Mouse (Mus musculus) stomach, embryonic 15.5 days (tissue): ENCODE measurements around the gene St14. TPM values are rescaled to one million over a fixed set of nuclear protein-coding genes. Genes with fewer than 3 reads are reported as not detected.
"Not testable (repeated sequence)": the region's sequence is repeated elsewhere in the genome, so short reads cannot be mapped to it uniquely, and the experiment has no call there.

Experiments used
- ATAC-seq: fragments of 200-750 bp; cut with Nextera tagmentation; 2 replicates; pipeline ENCODE4 v1.8.0; 2017; ENCODE audit warnings: low read depth, moderate number of reproducible peaks, moderate TSS enrichment; ENCODE audit not compliant: insufficient read depth, low FRiP score
- H3K27ac ChIP-seq: fragments of 300-500 bp; sonication (generic); 2 replicates; pipeline ENCODE4 v1.5.1; 2015; ENCODE audit warnings: mild to moderate bottlenecking, inconsistent platforms
- H3K27me3 ChIP-seq: fragments of 300-500 bp; sonication (generic); replicated peaks from 2 replicates; pipeline ENCODE4 v1.6.1; 2015; ENCODE audit warnings: inconsistent platforms
- H3K36me3 ChIP-seq: fragments of 300-500 bp; sonication (generic); 2 replicates; pipeline ENCODE4 v1.6.1; 2015; ENCODE audit warnings: inconsistent platforms
- H3K4me1 ChIP-seq: fragments of 300-500 bp; sonication (generic); 2 replicates; pipeline ENCODE4 v1.6.1; 2015; ENCODE audit warnings: inconsistent platforms
- H3K4me2 ChIP-seq: fragments of 300-500 bp; sonication (generic); 2 replicates; pipeline ENCODE4 v1.6.1; 2015; ENCODE audit warnings: mild to moderate bottlenecking, inconsistent platforms
- H3K4me3 ChIP-seq: fragments of 300-500 bp; sonication (generic); replicated peaks from 2 replicates; pipeline ENCODE4 v1.5.1; 2015; ENCODE audit warnings: inconsistent platforms
- H3K9ac ChIP-seq: fragments of 300-500 bp; sonication (generic); 2 replicates; pipeline ENCODE4 v1.6.1; 2015; ENCODE audit warnings: inconsistent platforms
- H3K9me3 ChIP-seq: fragments of 300-500 bp; sonication (generic); 2 replicates; pipeline ENCODE4 v1.6.1; 2016; ENCODE audit warnings: inconsistent platforms
- whole genome bisulfite sequencing: fragments of 180-500 bp; shearing (Covaris S2); methylation state at CpG from one replicate; pipeline ENCODE4 v1.1.7; 2015; 5-methylcytosine and 5-hydroxymethylcytosine counted together
- polyA plus RNA-seq: library from polyadenylated mRNA; unstranded; fragments of >200 nt; fragmentation: Nextera tagmentation; extraction: Ambion mirVana; gene quantifications from 2 replicates; pipeline ENCODE4 v1.2.1, GENCODE M21; 2015

Gene St14
- polyA plus RNA-seq, 1 experiment from 2014 or later, result 61.4 TPM

GRCm38 (mm10) chr9:31082054-31082666 is 49.5 kb downstream of the St14 start:
- Histone ChIP-seq H3K9ac (no peak overlapping the region), H3K36me3 (no peaks in the 10 kb centered on the region), H3K9me3 (no peaks in the 10 kb centered on the region), H3K4me3 (0 out of 2 replicates have a peak overlapping the region, but pooled peaks have one; percentile 2), H3K4me1 (peaks cover 2% of the 10 kb centered on the region; the same call in 1 of the 2 replicates), H3K27me3 (no peaks in the 10 kb centered on the region), H3K4me2 (no peak overlapping the region), H3K27ac (no peak overlapping the region)
- 7% methylated on average over 15 of the region's 15 CpGs for WGBS
- no peak for ATAC-seq

- WGBS, result 53% methylated on average over 6 of the region's 6 CpGs
Measured at GRCm38 (mm10) chr9:31080726-31081125, 50.9 kb downstream of the St14 start.

GRCm38 (mm10) chr9:31074836-31075235 is 56.8 kb downstream of the St14 start:
- Histone ChIP-seq H3K4me1 (no peaks in the 10 kb centered on the region), H3K4me3 (no peak overlapping the region), H3K4me2 (no peak overlapping the region), H3K36me3 (no peaks in the 10 kb centered on the region), H3K27me3 (no peaks in the 10 kb centered on the region), H3K27ac (no peak overlapping the region), H3K9me3 (no peaks in the 10 kb centered on the region), H3K9ac (no peak overlapping the region)
- WGBS, result 91% methylated on average over 10 of the region's 10 CpGs
- ATAC-seq, result no peak

More at GRCm38 (mm10) chr9:31080726-31081125, 50.9 kb downstream of the St14 start:
- Histone ChIP-seq H3K9ac (no peak overlapping the region), H3K4me2 (no peak overlapping the region), H3K9me3 (no peaks in the 10 kb centered on the region), H3K36me3 (no peaks in the 10 kb centered on the region), H3K4me1 (peaks cover 2% of the 10 kb centered on the region; the same call in 1 of the 2 replicates), H3K27me3 (no peaks in the 10 kb centered on the region), H3K4me3 (no peak overlapping the region), H3K27ac (no peak overlapping the region)
- ATAC-seq, result no peak

- Histone ChIP-seq H3K27me3 (no peaks in the 10 kb centered on the region), H3K4me3 (no peak overlapping the region), H3K4me2 (no peak overlapping the region), H3K9me3 (no peaks in the 10 kb centered on the region), H3K36me3 (no peaks in the 10 kb centered on the region), H3K4me1 (no peaks in the 10 kb centered on the region), H3K27ac (no peak overlapping the region), H3K9ac (no peak overlapping the region)
- ATAC-seq, result no peak
- WGBS, result 81% methylated on average over 7 of the region's 7 CpGs
Measured at GRCm38 (mm10) chr9:31073797-31074196, 57.9 kb downstream of the St14 start.

GRCm38 (mm10) chr9:31072256-31072655 is 59.4 kb downstream of the St14 start:
- WGBS, result 83% methylated on average over 5 of the region's 5 CpGs
- no peak overlapping the region for H3K4me2 ChIP-seq

GRCm38 (mm10) chr9:31070706-31071105 is 60.9 kb downstream of the St14 start:
- no peak overlapping the region for H3K4me2 ChIP-seq
- no peak overlapping the region for H3K9ac ChIP-seq
- 0 out of 2 replicates have a peak, but pooled peaks cover 4% of the 10 kb centered on the region for H3K36me3 ChIP-seq
- no peaks in the 10 kb centered on the region for H3K27me3 ChIP-seq
- WGBS, result 96% methylated on average over 8 of the region's 8 CpGs
- no peak for ATAC-seq
- H3K27ac ChIP-seq, result no peak overlapping the region
- no peak overlapping the region for H3K4me3 ChIP-seq
- H3K9me3 ChIP-seq, result no peaks in the 10 kb centered on the region
- no peaks in the 10 kb centered on the region for H3K4me1 ChIP-seq

More at GRCm38 (mm10) chr9:31072256-31072655, 59.4 kb downstream of the St14 start:
- Histone ChIP-seq H3K27me3 (no peaks in the 10 kb centered on the region), H3K9me3 (no peaks in the 10 kb centered on the region), H3K4me1 (no peaks in the 10 kb centered on the region), H3K27ac (no peak overlapping the region), H3K4me3 (no peak overlapping the region), H3K9ac (no peak overlapping the region), H3K36me3 (no peaks in the 10 kb centered on the region)
- no peak for ATAC-seq

GRCm38 (mm10) chr9:31058723-31059122 is 72.9 kb downstream of the St14 start:
- no peak overlapping the region for H3K9ac ChIP-seq
- ATAC-seq, result no peak
- no peak overlapping the region for H3K27ac ChIP-seq
- H3K4me1 ChIP-seq, result no peaks in the 10 kb centered on the region
- H3K36me3 ChIP-seq, result peaks cover 12% of the 10 kb centered on the region; the same call in 1 of the 2 replicates
- no peaks in the 10 kb centered on the region for H3K27me3 ChIP-seq
- H3K4me3 ChIP-seq, result no peak overlapping the region
- WGBS, result 75% methylated on average over 2 of the region's 2 CpGs
- no peaks in the 10 kb centered on the region for H3K9me3 ChIP-seq
- H3K4me2 ChIP-seq, result no peak overlapping the region

GRCm38 (mm10) chr9:31051509-31051908 is 80.1 kb downstream of the St14 start:
- not testable (repeated sequence) for H3K4me3 ChIP-seq, H3K4me1 ChIP-seq, H3K27ac ChIP-seq, H3K9me3 ChIP-seq, H3K27me3 ChIP-seq, ATAC-seq, H3K36me3 ChIP-seq, H3K9ac ChIP-seq, H3K4me2 ChIP-seq
- WGBS, result 93% methylated on average over 6 of the region's 6 CpGs

- H3K9ac ChIP-seq, result no peak overlapping the region
- no peak overlapping the region for H3K4me3 ChIP-seq
- 91% methylated on average over 5 of the region's 5 CpGs for WGBS
- H3K27ac ChIP-seq, result no peak overlapping the region
- H3K27me3 ChIP-seq, result no peaks in the 10 kb centered on the region
- no peaks in the 10 kb centered on the region; the same call in 1 of the 2 replicates for H3K36me3 ChIP-seq
- H3K4me2 ChIP-seq, result no peak overlapping the region
- H3K4me1 ChIP-seq, result no peaks in the 10 kb centered on the region
- H3K9me3 ChIP-seq, result no peaks in the 10 kb centered on the region
- no peak for ATAC-seq
Measured at GRCm38 (mm10) chr9:31050208-31050607, 81.4 kb downstream of the St14 start.

Other genes starting within 250 kb of the St14 start
- 8.5 and 10.4 TPM in 2 replicates for gene Adamts15, start 209.4 kb downstream of the St14 start, polyA plus RNA-seq
- 9.6 and 10.5 TPM in 2 replicates for gene Adamts8, start 189.3 kb downstream of the St14 start, polyA plus RNA-seq
- gene Zbtb44, start 101.2 kb downstream of the St14 start, polyA plus RNA-seq, result 8.9 and 9.8 TPM in 2 replicates
- 279 and 284 TPM in 2 replicates for gene Aplp2, start 80.0 kb upstream of the St14 start, polyA plus RNA-seq
- 4.2 and 5.1 TPM in 2 replicates for gene Prdm10, start 148.7 kb upstream of the St14 start, polyA plus RNA-seq